Mouse (Mus musculus) lung, adult 10 weeks (tissue): ENCODE results near the gene Gm12184. TPM values are rescaled to one million over a fixed set of nuclear protein-coding genes. Genes with fewer than 3 reads are reported as not detected.

ENCODE experiments used
- polyA plus RNA-seq: library from polyadenylated mRNA; stranded (reverse); fragments of 350-450 nt; fragmentation: Illumina TruSeq; extraction: RNeasy Lipid Tissue Mini Kit (QIAGEN cat#74804); gene quantifications from one replicate; pipeline ENCODE4 v1.2.3, GENCODE M21; 2014; ENCODE audit warnings: low read depth, low replicate concordance; ENCODE audit not compliant: insufficient read depth

The Gm12184 gene
- 8.9 TPM for polyA plus RNA-seq

GRCm38 (mm10) chr11:48825979-48826751 lies at the start of gene Gm12184, which contains the start of gene Trim7:
TSS of gene Gm12184 (minus strand) at chr11:48826655.
TSS of gene Trim7 (plus strand) at chr11:48826140.

GRCm38 (mm10) chr11:48871201-48871772 lies 44.8 kb upstream of the Gm12184 start, which contains the start of gene Irgm1:
TSS of gene Irgm1 (minus strand) at chr11:48871683.

GRCm38 (mm10) chr11:48816800-48817665 lies 9.4 kb downstream of the Gm12184 start, which contains the start of gene Trim41:
TSS of gene Trim41 (minus strand) at chr11:48817353.

GRCm38 (mm10) chr11:48799921-48800701 lies 26.3 kb downstream of the Gm12184 start, which contains the start of gene Rack1:
TSS of gene Rack1 (plus strand) at chr11:48800332.

Other genes with a start within 250 kb of the Gm12184 start
- gene Rack1, start 26.3 kb downstream of the Gm12184 start, polyA plus RNA-seq = 1,079 TPM
- 15.0 TPM for gene Trim41, start 9.3 kb downstream of the Gm12184 start, polyA plus RNA-seq
- 2.8 TPM for gene Trim7, start 515 bp downstream of the Gm12184 start, polyA plus RNA-seq
- gene Irgm1, start 45.0 kb upstream of the Gm12184 start, polyA plus RNA-seq = 22.6 TPM
- gene Gm5431, start 75.6 kb upstream of the Gm12184 start, polyA plus RNA-seq = 0.97 TPM
- gene Psme2b, start 119.5 kb upstream of the Gm12184 start, polyA plus RNA-seq = 2.9 TPM
- 0.87 TPM for gene Olfr56, start 152.2 kb upstream of the Gm12184 start, polyA plus RNA-seq
- gene 9930111J21Rik1, start 152.7 kb upstream of the Gm12184 start, polyA plus RNA-seq = 1.6 TPM
- 0.61 TPM for gene Gm12185, start 165.6 kb upstream of the Gm12184 start, polyA plus RNA-seq
- gene Tgtp1, start 167.5 kb upstream of the Gm12184 start, polyA plus RNA-seq = 6.5 TPM
- gene 9930111J21Rik2, start 224.6 kb upstream of the Gm12184 start, polyA plus RNA-seq = 3.5 TPM
- 23.2 TPM for gene Tgtp2, start 237.6 kb upstream of the Gm12184 start, polyA plus RNA-seq
- gene Ifi47, start 249.9 kb upstream of the Gm12184 start, polyA plus RNA-seq = 39.1 TPM